Mouse (Mus musculus): ENCODE data around the gene Styx.

GRCm38 (mm10) chr14:45387480-45387879, 36.6 kb downstream of the Styx start:
- TF ChIP-seq POU5F1 (IDR thresholded peaks at IDR 0.05; ENCODE audit: borderline replicate concordance, low read length): no peak
- no peak for TF ChIP-seq CTCF (conservative IDR thresholded peaks at IDR 0.05; ENCODE audit: low read length)

All from E14TG2a.4 (cell line).